Mouse (Mus musculus) urinary bladder, postnatal 14 days (tissue): ENCODE measurements at regions not wholly inside any gene's neighbourhood (a gene's known extent, or its start where the extent isn't known, plus 50 kb on each side); places are given as distances from the start of the nearest gene placed in this dataset.

Experiments
- DNase-seq: peaks from one replicate; pipeline ENCODE4 v3.0.0; 2021; ENCODE audit warnings: low spot score

GRCm38 (mm10) chr9:30848249-30848648 is 74.0 kb downstream of the Adamts15 start:
- no peak for DNase-seq

GRCm38 (mm10) chr9:30845609-30846290 is 76.5 kb downstream of the Adamts15 start:
- DNase-seq = no peak

- DNase-seq = peak; percentile 24
These were observed 78.1 kb downstream of the Adamts15 start for GRCm38 (mm10) chr9:30844079-30844563.

GRCm38 (mm10) chr9:30834908-30835307 is 87.3 kb downstream of the Adamts15 start:
- no peak for DNase-seq

- DNase-seq = no peak
These were observed 87.7 kb downstream of the Adamts15 start for GRCm38 (mm10) chr9:30834565-30834905.

GRCm38 (mm10) chr9:30833836-30834564 is 88.3 kb downstream of the Adamts15 start:
- DNase-seq = peak; percentile 4

- peak; percentile 16 for DNase-seq
These were observed 92.9 kb downstream of the Adamts15 start for GRCm38 (mm10) chr9:30829158-30829870.

- DNase-seq = no peak
These were observed 94.5 kb downstream of the Adamts15 start for GRCm38 (mm10) chr9:30827780-30828179.

GRCm38 (mm10) chr9:30824056-30824625 is 98.1 kb downstream of the Adamts15 start:
- DNase-seq = no peak

- no peak for DNase-seq
These were observed 101.4 kb downstream of the Adamts15 start for GRCm38 (mm10) chr9:30820806-30821375.

- no peak for DNase-seq
These were observed 109.0 kb downstream of the Adamts15 start for GRCm38 (mm10) chr9:30813246-30813645.

- no peak for DNase-seq
These were observed 111.4 kb downstream of the Adamts15 start for GRCm38 (mm10) chr9:30810843-30811242.

GRCm38 (mm10) chr9:30810290-30810689 is 112.0 kb downstream of the Adamts15 start:
- no peak for DNase-seq

GRCm38 (mm10) chr9:30808863-30809491 is 113.3 kb downstream of the Adamts15 start:
- DNase-seq = no peak

GRCm38 (mm10) chr9:30803755-30804532 is 118.3 kb downstream of the Adamts15 start:
- DNase-seq = no peak

- peak; percentile 5 for DNase-seq
These were observed 119.4 kb downstream of the Adamts15 start for GRCm38 (mm10) chr9:30802826-30803225.

GRCm38 (mm10) chr9:30794701-30795407 is 127.4 kb downstream of the Adamts15 start:
- peak; percentile 27 for DNase-seq

- DNase-seq = no peak
These were observed 141.0 kb downstream of the Adamts15 start for GRCm38 (mm10) chr9:30781221-30781620.

GRCm38 (mm10) chr9:30777816-30778215 is 144.4 kb downstream of the Adamts15 start:
- no peak for DNase-seq

GRCm38 (mm10) chr9:30775161-30775560 is 147.1 kb downstream of the Adamts15 start:
- DNase-seq = no peak
